Mouse (Mus musculus) left cerebral cortex, postnatal 10 days (tissue): ENCODE results near the gene Omp. TPM values are rescaled to one million over a fixed set of nuclear protein-coding genes. Genes with fewer than 3 reads are reported as not detected.

Experiments
- DNase-seq, 2 experiments: peaks; one replicate each; pipeline ENCODE4 v3.0.0; 2021 to 2022; ENCODE audit warnings: low spot score in 2 of 2, mixed read lengths in 1 of 2; ENCODE audit errors: extremely low spot score in 1 of 2
- intact Hi-C: fragments of 180-260 bp; cut with DNase I; formaldehyde crosslinking; loops from one replicate; pipeline ENCODE4 v1.15.1; 2025
- total RNA-seq, 2 experiments: library from RNA; stranded (reverse); gene quantifications; 2 replicates each; pipeline ENCODE4 v1.2.3; 2021

Gene Omp
- total RNA-seq, 2 experiments from 2014 or later = 0.56 to 1.2 TPM

GRCm38 (mm10) chr7:98173408-98173807, 28.1 kb upstream of the Omp start:
- no peak for DNase-seq
- intact Hi-C loops = no loop called here

GRCm38 (mm10) chr7:98172661-98173060, 27.4 kb upstream of the Omp start:
- DNase-seq = no peak
- intact Hi-C loops = no loop called here

GRCm38 (mm10) chr7:98171141-98172073, 26.1 kb upstream of the Omp start:
- DNase-seq = no peak
- intact Hi-C loops = no loop called here

- intact Hi-C loops = no loop called here
- DNase-seq = peak in 1 of 2 experiments; percentile 48
Measured at GRCm38 (mm10) chr7:98164999-98165528, 19.8 kb upstream of the Omp start.

- intact Hi-C loops = no loop called here
- peak in 1 of 2 experiments; percentile 17 for DNase-seq
Measured at GRCm38 (mm10) chr7:98164382-98164998, 19.2 kb upstream of the Omp start.

- DNase-seq = peak in 1 of 2 experiments; percentile 17
- intact Hi-C loops = no loop called here
Measured at GRCm38 (mm10) chr7:98163700-98164099, 18.4 kb upstream of the Omp start.

GRCm38 (mm10) chr7:98162239-98162638, 16.9 kb upstream of the Omp start:
- intact Hi-C loops = no loop called here
- peak in 1 of 2 experiments; percentile 15 for DNase-seq

GRCm38 (mm10) chr7:98160041-98160740, 14.9 kb upstream of the Omp start:
- intact Hi-C loops = no loop called here
- peak in 1 of 2 experiments; percentile 61 for DNase-seq

GRCm38 (mm10) chr7:98158481-98158880, 13.2 kb upstream of the Omp start:
- intact Hi-C loops = loop anchor here (5.0 kb wide), 2 partner anchors 34 to 184 kb away; no protein-coding TSS in a partner anchor
- DNase-seq = no peak

GRCm38 (mm10) chr7:98157636-98158332, 12.5 kb upstream of the Omp start:
- DNase-seq = no peak
- intact Hi-C loops = loop anchor here (5.0 kb wide), 2 partner anchors 35 to 185 kb away; no protein-coding TSS in a partner anchor

GRCm38 (mm10) chr7:98156280-98156665, 11.0 kb upstream of the Omp start:
- intact Hi-C loops = loop anchor here (5.0 kb wide), 2 partner anchors 36 to 186 kb away; no protein-coding TSS in a partner anchor
- DNase-seq = no peak

- intact Hi-C loops = loop anchor here (5.0 kb wide), 2 partner anchors 37 to 187 kb away; no protein-coding TSS in a partner anchor
- DNase-seq = peak; percentile 42 to 78
Measured at GRCm38 (mm10) chr7:98155546-98156279, 10.4 kb upstream of the Omp start.

- intact Hi-C loops = no loop called here
Measured at GRCm38 (mm10) chr7:98153892-98154291, 8.6 kb upstream of the Omp start.

GRCm38 (mm10) chr7:98153345-98153744, 8.0 kb upstream of the Omp start:
- no peak for DNase-seq
- intact Hi-C loops = no loop called here

More at GRCm38 (mm10) chr7:98153892-98154291, 8.6 kb upstream of the Omp start:
- no peak for DNase-seq

GRCm38 (mm10) chr7:98152400-98152799, 7.1 kb upstream of the Omp start:
- DNase-seq = no peak
- intact Hi-C loops = no loop called here

GRCm38 (mm10) chr7:98150525-98150924, 5.2 kb upstream of the Omp start:
- intact Hi-C loops = no loop called here
- no peak for DNase-seq

GRCm38 (mm10) chr7:98149802-98150201, 4.5 kb upstream of the Omp start:
- intact Hi-C loops = loop anchor here (10.0 kb wide), 1 partner anchor 285 kb away; no protein-coding TSS in a partner anchor
- no peak for DNase-seq
